9 mouse cellular contexts compared by ENCODE assay signal in genomic region chr16:17889689-17890341, GRCm38 (mm10). TPM values are rescaled to one million over a fixed set of nuclear protein-coding genes. Genes with fewer than 3 reads are reported as not detected.
DNase-seq lines count a peak whose midpoint lies in the region; ATAC-seq lines count a peak whose summit lies in the region.
"Had no signal": no experiment of that assay in that cellular context is flagged by ENCODE, and none has a peak within 500 bp of the region (broad histone marks: within the 10 kb centered on the region; RNA-seq: fewer than 3 reads in every experiment).

No protein-coding gene starts in this region.

- H3K27me3 ChIP-seq in kidney, embryonic 15.5 days, result no peaks in the 10 kb centered on the region
- no peaks in the 10 kb centered on the region for H3K27me3 ChIP-seq in hindbrain, embryonic 15.5 days
- H3K27me3 ChIP-seq in midbrain, embryonic 16.5 days (ENCODE audit: control insufficient read depth, insufficient read depth, low read depth, low read length), result no peaks in the 10 kb centered on the region
- H3K27me3 ChIP-seq: Patski had no signal

- peak overlapping the region; percentile 82 for H3K4me2 ChIP-seq in kidney, embryonic 15.5 days
- H3K4me2 ChIP-seq in hindbrain, embryonic 15.5 days, result peak overlapping the region; percentile 72
- H3K4me2 ChIP-seq in midbrain, embryonic 16.5 days (ENCODE audit: low read length), result peak overlapping the region; percentile 97

- no peaks in the 10 kb centered on the region for H3K9me3 ChIP-seq in kidney, embryonic 15.5 days (replicated peaks)
- H3K9me3 ChIP-seq in hindbrain, embryonic 15.5 days, result no peaks in the 10 kb centered on the region
- H3K9me3 ChIP-seq in midbrain, embryonic 16.5 days (replicated peaks; ENCODE audit: control insufficient read depth, low read length, poor library complexity, severe bottlenecking), result no peaks in the 10 kb centered on the region

- H3K4me3 ChIP-seq in kidney, embryonic 15.5 days (replicated peaks), result peak overlapping the region; percentile 98
- H3K4me3 ChIP-seq in hindbrain, embryonic 15.5 days, result peak overlapping the region; percentile 75
- peak overlapping the region; percentile 95 for H3K4me3 ChIP-seq in midbrain, embryonic 16.5 days (ENCODE audit: low read depth, low read length)

- H3K9ac ChIP-seq in kidney, embryonic 15.5 days, result peak overlapping the region; percentile 94
- H3K9ac ChIP-seq in hindbrain, embryonic 15.5 days, result peak overlapping the region; percentile 94
- peak overlapping the region; percentile 100 for H3K9ac ChIP-seq in midbrain, embryonic 16.5 days (ENCODE audit: low read depth, low read length)

- no peaks in the 10 kb centered on the region for H3K36me3 ChIP-seq in kidney, embryonic 15.5 days
- H3K36me3 ChIP-seq in hindbrain, embryonic 15.5 days, result no peaks in the 10 kb centered on the region
- no peaks in the 10 kb centered on the region for H3K36me3 ChIP-seq in midbrain, embryonic 16.5 days (ENCODE audit: control insufficient read depth, insufficient read depth, low read length)

- peaks cover 21% of the 10 kb centered on the region for H3K4me1 ChIP-seq in kidney, embryonic 15.5 days
- peaks cover 45% of the 10 kb centered on the region for H3K4me1 ChIP-seq in hindbrain, embryonic 15.5 days (replicated peaks)
- H3K4me1 ChIP-seq in midbrain, embryonic 16.5 days (ENCODE audit: control insufficient read depth, insufficient read depth, low read length), result peaks cover 18% of the 10 kb centered on the region

- no peak overlapping the region for H3K27ac ChIP-seq in kidney, embryonic 15.5 days
- H3K27ac ChIP-seq in hindbrain, embryonic 15.5 days (replicated peaks), result no peak overlapping the region
- H3K27ac ChIP-seq in midbrain, embryonic 16.5 days (ENCODE audit: low read length), result no peak overlapping the region

- no peak for ATAC-seq in kidney, embryonic 15.5 days (replicated peaks; ENCODE audit: low FRiP score)
- no peak for ATAC-seq in hindbrain, embryonic 15.5 days (ENCODE audit: low FRiP score, low read depth)
- no peak for ATAC-seq in midbrain, embryonic 16.5 days
- ATAC-seq: Patski had no signal

- 82% methylated on average over 6 of the region's 6 CpGs for WGBS in kidney, embryonic 15.5 days
- WGBS in hindbrain, embryonic 15.5 days, result 86% methylated on average over 6 of the region's 6 CpGs
- WGBS in midbrain, embryonic 16.5 days, result 81% methylated on average over 6 of the region's 6 CpGs

- no peak for DNase-seq in kidney, postnatal 10 days
- DNase-seq in cerebellum, postnatal 36 days, result peak; percentile 32 to 34
- no peak for DNase-seq in ovary, postnatal 14 days (ENCODE audit: low spot score)
- no peak for DNase-seq in adrenal gland, postnatal 14 days
- no peak for DNase-seq in right cerebral cortex, adult 2 months (ENCODE audit: low spot score in 2 of 2)

RNA-seq across cellular contexts. Expression of gene Gm20518, which starts 1.7 kb away (rescaled TPM):
- 0.57 and 1.1 TPM in 2 replicates for polyA plus RNA-seq in kidney, embryonic 15.5 days (2015; fragmentation: Nextera tagmentation; extraction: Ambion mirVana)
- 0.31 and 0.33 TPM in 2 replicates for polyA plus RNA-seq in hindbrain, embryonic 15.5 days (2015; fragmentation: Nextera tagmentation; extraction: Ambion mirVana)
- 0.48 and 0.49 TPM in 2 replicates for polyA plus RNA-seq in midbrain, embryonic 16.5 days (2015; fragmentation: Nextera tagmentation; extraction: Ambion mirVana)
- total RNA-seq in adrenal gland, postnatal 14 days (2021), result 0.15 and 0.30 TPM in 2 replicates

RNA-seq across cellular contexts. Expression of gene Tssk1, which starts 4.2 kb away (rescaled TPM):
- polyA plus RNA-seq in kidney, embryonic 15.5 days (2015; fragmentation: Nextera tagmentation; extraction: Ambion mirVana), result not detected in 2 replicates
- 0.04 TPM in 2 replicates for polyA plus RNA-seq in hindbrain, embryonic 15.5 days (2015; fragmentation: Nextera tagmentation; extraction: Ambion mirVana)
- 0.09 TPM in 1 of 2 replicates, not detected in the other for polyA plus RNA-seq in midbrain, embryonic 16.5 days (2015; fragmentation: Nextera tagmentation; extraction: Ambion mirVana)
- 0.19 TPM in 1 of 2 replicates, not detected in the other for total RNA-seq in adrenal gland, postnatal 14 days (2021)

RNA-seq across cellular contexts. Expression of gene Dgcr2, which starts 8.5 kb away (rescaled TPM):
- 86.0 and 91.9 TPM in 2 replicates for polyA plus RNA-seq in kidney, embryonic 15.5 days (2015; fragmentation: Nextera tagmentation; extraction: Ambion mirVana)
- 106 and 111 TPM in 2 replicates for polyA plus RNA-seq in hindbrain, embryonic 15.5 days (2015; fragmentation: Nextera tagmentation; extraction: Ambion mirVana)
- 108 and 113 TPM in 2 replicates for polyA plus RNA-seq in midbrain, embryonic 16.5 days (2015; fragmentation: Nextera tagmentation; extraction: Ambion mirVana)
- 57.6 and 63.6 TPM in 2 replicates for total RNA-seq in adrenal gland, postnatal 14 days (2021)

RNA-seq across cellular contexts. Expression of gene Tssk2, which starts 8.6 kb away (rescaled TPM):
- polyA plus RNA-seq in kidney, embryonic 15.5 days (2015; fragmentation: Nextera tagmentation; extraction: Ambion mirVana), result 0.12 TPM in 1 of 2 replicates, not detected in the other
- not detected in 2 replicates for polyA plus RNA-seq in hindbrain, embryonic 15.5 days (2015; fragmentation: Nextera tagmentation; extraction: Ambion mirVana)
- polyA plus RNA-seq in midbrain, embryonic 16.5 days (2015; fragmentation: Nextera tagmentation; extraction: Ambion mirVana), result not detected in 2 replicates
- not detected in 2 replicates for total RNA-seq in adrenal gland, postnatal 14 days (2021)

RNA-seq across cellular contexts. Expression of gene Ess2, which starts 21.3 kb away (rescaled TPM):
- polyA plus RNA-seq in kidney, embryonic 15.5 days (2015; fragmentation: Nextera tagmentation; extraction: Ambion mirVana), result 39.0 and 42.3 TPM in 2 replicates
- 42.5 and 49.6 TPM in 2 replicates for polyA plus RNA-seq in hindbrain, embryonic 15.5 days (2015; fragmentation: Nextera tagmentation; extraction: Ambion mirVana)
- 47.6 and 48.6 TPM in 2 replicates for polyA plus RNA-seq in midbrain, embryonic 16.5 days (2015; fragmentation: Nextera tagmentation; extraction: Ambion mirVana)
- 16.0 and 20.2 TPM in 2 replicates for total RNA-seq in adrenal gland, postnatal 14 days (2021)

Comparison
In these comparisons a context has a peak if more than half of its experiments do, and no peak if none do; other contexts are left out.
1. DNase-seq: peak in cerebellum, postnatal 36 days (2 of 2); none in kidney, postnatal 10 days (single experiment), ovary, postnatal 14 days (single experiment), adrenal gland, postnatal 14 days (single experiment) and right cerebral cortex, adult 2 months (0 of 2).
2. Peak in every context shown above with its lines, with median percentiles within 50 percentile points of each other: H3K4me2 ChIP-seq, H3K4me3 ChIP-seq and H3K9ac ChIP-seq.